Mouse (Mus musculus) CD4-positive, CD25-positive, alpha-beta regulatory T cell (primary cell): Measurements from ENCODE around the gene Zfp282. TPM values are rescaled to one million over a fixed set of nuclear protein-coding genes. Genes with fewer than 3 reads are reported as not detected.

Experiments used
- polyA plus RNA-seq: library from polyadenylated mRNA; unstranded; fragments of 100-300 nt; shearing (Covaris generic); gene quantifications from one replicate; pipeline ENCODE4 v1.2.1, GENCODE M21; 2017

Gene Zfp282
- polyA plus RNA-seq = 9.9 TPM

DNA sequence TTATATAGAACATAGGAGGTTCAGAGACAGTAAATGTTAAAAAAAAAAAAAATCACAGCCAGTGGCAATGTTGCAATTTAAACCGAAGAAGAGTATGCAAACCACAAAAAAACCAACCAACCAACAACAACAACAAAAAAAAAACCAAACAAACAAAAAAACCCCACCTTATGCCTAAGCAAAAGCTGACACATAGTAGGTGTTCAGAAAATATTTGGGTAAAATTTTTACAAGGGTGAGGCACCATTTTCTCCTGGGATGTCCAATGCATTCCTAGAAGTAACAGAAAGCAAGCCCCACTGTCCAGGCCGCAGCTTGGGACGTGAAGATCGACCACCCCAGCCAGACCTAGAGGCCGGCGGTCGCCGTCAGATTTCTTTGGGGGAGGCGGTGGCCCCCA is at the start of gene Zfp282:
Gene Zfp282, plus strand, starts transcription at position 147 of the 400 bp plus-strand sequence.

DNA sequence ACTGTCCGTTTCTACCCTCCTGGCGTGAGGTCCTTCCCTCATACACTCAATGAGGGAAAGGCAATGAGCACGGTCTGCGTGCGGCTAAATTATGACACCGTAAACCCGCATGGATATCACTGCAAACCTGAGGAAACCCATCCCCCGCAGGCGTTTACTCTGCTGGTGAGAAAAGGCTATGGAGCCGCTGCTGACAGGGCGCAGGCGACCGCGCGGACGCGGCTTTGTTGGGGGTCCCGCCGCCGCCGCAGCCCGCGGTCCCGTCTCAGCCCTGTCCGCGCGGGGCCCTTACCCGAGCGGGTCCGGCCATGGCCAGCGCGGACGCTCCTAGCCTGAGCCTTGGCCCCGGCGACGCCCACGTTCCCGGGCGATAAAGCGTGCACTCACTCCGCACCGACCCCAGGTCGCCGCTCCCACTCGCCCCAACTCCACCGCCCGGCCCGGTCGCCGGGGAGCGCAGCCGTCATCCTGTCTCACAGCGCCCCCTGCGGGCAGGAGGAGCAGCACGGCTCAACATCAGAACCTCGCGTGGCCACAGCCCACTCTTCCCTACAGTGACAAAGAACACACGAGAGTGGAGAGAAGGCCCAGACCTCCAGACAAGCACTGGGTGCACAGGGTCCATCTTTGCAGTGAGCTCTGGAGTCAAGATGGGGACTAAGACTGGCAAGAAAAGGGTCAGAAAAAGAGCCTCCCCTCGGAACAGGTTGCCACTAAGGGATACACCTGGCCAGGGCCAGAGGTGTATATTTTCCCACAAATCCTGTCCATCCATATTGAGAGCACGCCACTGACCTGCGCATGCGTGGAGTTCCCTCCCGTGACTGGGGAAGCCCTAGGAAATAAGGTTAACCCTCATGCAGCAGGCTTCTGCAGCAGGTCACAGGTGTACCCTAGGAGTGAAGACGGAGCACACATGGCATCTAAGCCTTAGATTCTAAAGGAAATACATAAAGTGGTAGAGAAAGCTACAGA is 46.6 kb upstream of the Zfp282 start, which contains the start of gene Zfp786:
Gene Zfp786, minus strand, starts transcription at position 764 of the 975 bp plus-strand sequence.

DNA sequence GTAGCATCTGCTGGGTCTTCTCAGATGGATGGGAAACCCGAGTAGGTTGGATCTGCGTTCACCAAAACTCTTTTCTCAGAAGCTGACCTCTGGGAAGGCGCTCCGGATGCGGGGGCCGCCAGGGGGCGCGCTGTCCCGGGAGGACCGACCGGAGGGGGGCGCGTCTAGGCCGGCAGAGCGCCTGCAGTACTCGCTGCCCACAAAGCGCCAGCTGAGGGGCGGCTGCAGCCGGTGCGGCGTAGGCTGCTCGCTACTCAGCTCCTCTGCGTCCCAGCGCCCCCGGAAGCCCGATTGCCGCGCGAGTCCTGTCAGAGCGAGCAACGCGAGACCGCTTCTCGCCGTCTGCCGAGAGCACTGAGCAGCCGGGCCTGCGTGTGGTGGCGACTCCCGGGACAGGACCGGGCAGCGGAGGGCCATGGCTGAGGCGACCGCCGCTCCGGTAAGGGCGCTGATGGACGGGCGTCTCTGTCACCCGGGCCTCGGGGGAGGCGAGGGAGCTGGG is 41.5 kb upstream of the Zfp282 start, which contains the start of gene Zfp398:
Gene Zfp398, plus strand, starts transcription at position 180 of the 502 bp plus-strand sequence.

DNA sequence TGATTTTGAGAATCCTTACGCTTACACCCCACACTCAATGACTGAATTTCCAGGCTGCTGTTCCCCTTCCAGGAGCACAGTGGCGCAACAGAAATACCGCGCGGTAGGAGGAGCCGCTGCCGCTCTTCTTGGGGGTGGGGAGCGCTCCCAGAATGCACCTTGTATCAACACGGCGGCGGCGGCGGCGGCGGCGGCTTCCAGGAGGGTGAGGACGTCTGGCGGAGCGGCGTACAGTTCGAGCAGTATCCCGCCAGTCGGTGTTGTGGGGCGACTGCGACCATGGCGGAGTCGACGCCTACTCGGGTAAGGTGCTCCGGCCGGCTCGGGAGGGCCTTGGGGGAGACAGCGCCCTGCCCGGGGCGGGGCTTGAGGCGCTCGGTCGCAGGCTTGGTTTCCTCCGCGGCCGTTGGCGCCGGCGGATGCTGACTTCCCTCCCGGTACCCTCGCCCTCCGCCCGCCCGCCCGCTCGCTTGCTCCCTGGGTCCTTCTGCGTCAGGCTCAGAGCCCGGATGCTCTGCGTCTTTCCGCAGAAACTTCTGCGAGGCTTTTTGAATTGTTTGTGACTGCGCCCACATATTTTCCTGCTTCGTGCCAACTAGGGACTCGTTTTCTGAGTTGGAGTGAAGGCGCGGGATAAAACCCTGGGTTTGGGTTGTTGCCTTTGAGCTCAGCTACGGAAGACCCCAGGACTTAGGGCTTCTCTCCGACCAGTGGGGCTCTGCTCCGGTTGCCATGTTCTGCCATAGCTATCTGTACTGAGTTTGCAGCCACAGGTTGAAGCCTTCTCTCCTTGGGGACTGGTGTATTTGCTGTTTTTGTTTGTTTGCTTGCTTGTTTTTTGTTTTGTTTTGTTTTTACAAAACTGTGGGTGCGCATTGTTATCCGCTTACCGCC is 43.7 kb downstream of the Zfp282 start, which contains the start of gene Zfp212:
Gene Zfp212, plus strand, starts transcription at position 30 of the 894 bp plus-strand sequence.

GRCm38 (mm10) chr6:47953191-47953726 is 76.3 kb downstream of the Zfp282 start, which contains the start of gene Zfp956:
Gene Zfp956, plus strand, starts transcription at chr6:47953390.

Other genes starting within 250 kb of the Zfp282 start
- 153 TPM for gene Pdia4, start 63.8 kb upstream of the Zfp282 start, polyA plus RNA-seq
- 0.28 TPM for gene Zfp786, start 46.3 kb upstream of the Zfp282 start, polyA plus RNA-seq
- gene Zfp398, start 41.5 kb upstream of the Zfp282 start, polyA plus RNA-seq = 22.1 TPM
- gene Zfp212, start 43.3 kb downstream of the Zfp282 start, polyA plus RNA-seq = 16.5 TPM
- gene Zfp956, start 76.2 kb downstream of the Zfp282 start, polyA plus RNA-seq = 26.5 TPM
- 42.5 TPM for gene Zfp777, start 171.7 kb downstream of the Zfp282 start, polyA plus RNA-seq
- 55.4 TPM for gene Zfp746, start 209.4 kb downstream of the Zfp282 start, polyA plus RNA-seq